Mouse (Mus musculus) midbrain, embryonic 13.5 days (tissue): ENCODE results near the gene Gm3854. TPM values are rescaled to one million over a fixed set of nuclear protein-coding genes. Genes with fewer than 3 reads are reported as not detected.

Experiments
- ATAC-seq: fragments of 200-750 bp; cut with Nextera tagmentation; 2 replicates; pipeline ENCODE4 v1.8.0; 2017; ENCODE audit warnings: mild to moderate bottlenecking, moderate TSS enrichment, moderate library complexity
- H3K27ac ChIP-seq: fragments of 300-500 bp; sonication (generic); 2 replicates; pipeline ENCODE4 v1.5.1; 2015; ENCODE audit warnings: inconsistent platforms, mild to moderate bottlenecking, moderate library complexity
- H3K27me3 ChIP-seq: fragments of 300-500 bp; sonication (generic); 2 replicates; pipeline ENCODE4 v1.6.1; 2015; ENCODE audit warnings: mild to moderate bottlenecking, inconsistent platforms
- H3K36me3 ChIP-seq: fragments of 300-500 bp; sonication (generic); 2 replicates; pipeline ENCODE4 v1.6.1; 2015; ENCODE audit warnings: mild to moderate bottlenecking, inconsistent platforms
- H3K4me1 ChIP-seq: fragments of 300-500 bp; sonication (generic); replicated peaks from 2 replicates; pipeline ENCODE4 v1.6.1; 2015; ENCODE audit warnings: inconsistent platforms
- H3K4me2 ChIP-seq: fragments of 300-500 bp; sonication (generic); replicated peaks from 2 replicates; pipeline ENCODE4 v1.6.1; 2015; ENCODE audit warnings: moderate library complexity, mild to moderate bottlenecking, inconsistent platforms
- H3K4me3 ChIP-seq: fragments of 300-500 bp; sonication (generic); replicated peaks from 2 replicates; pipeline ENCODE4 v1.5.1; 2015; ENCODE audit warnings: mild to moderate bottlenecking, inconsistent platforms
- H3K9ac ChIP-seq: fragments of 300-500 bp; sonication (generic); replicated peaks from 2 replicates; pipeline ENCODE4 v1.6.1; 2015; ENCODE audit warnings: mild to moderate bottlenecking, inconsistent platforms
- H3K9me3 ChIP-seq: fragments of 300-500 bp; sonication (generic); 2 replicates; pipeline ENCODE4 v1.6.1; 2016; ENCODE audit warnings: mild to moderate bottlenecking, inconsistent platforms
- WGBS: fragments of 180-500 bp; shearing (Covaris S2); methylation state at CpG from one replicate; pipeline ENCODE4 v1.1.7; 2015; 5-methylcytosine and 5-hydroxymethylcytosine counted together
- polyA plus RNA-seq: library from polyadenylated mRNA; unstranded; fragments of >200 nt; fragmentation: Nextera tagmentation; extraction: Ambion mirVana; gene quantifications from 2 replicates; pipeline ENCODE4 v1.2.1, GENCODE M21; 2015

Gm3854 gene
- polyA plus RNA-seq, 1 experiment from 2014 or later: 7.0 TPM

DNA sequence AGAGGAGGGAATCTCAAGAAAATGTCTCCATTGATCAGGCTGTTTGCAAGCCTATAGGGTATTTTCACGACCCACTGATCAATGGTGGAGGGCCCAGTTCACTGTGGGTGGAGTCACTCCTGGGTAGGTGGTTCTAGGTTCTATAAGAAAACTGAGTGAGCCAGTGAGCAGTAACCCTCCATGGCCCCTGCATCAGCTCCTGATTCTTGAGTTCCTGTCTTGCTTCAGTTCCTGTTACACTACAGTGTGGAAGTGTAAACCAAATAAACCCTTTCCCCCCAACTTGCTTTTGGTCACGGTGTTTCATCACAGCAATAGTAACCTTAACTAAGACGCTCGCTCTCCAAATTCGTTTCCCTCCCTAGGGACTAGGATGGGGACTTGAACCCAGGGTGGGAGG is 45.4 kb downstream of the Gm3854 start:
- H3K9me3 ChIP-seq: no peaks in the 10 kb centered on the region
- H3K36me3 ChIP-seq: peaks cover 71% of the 10 kb centered on the region
- WGBS: 86% methylated on average over 5 of the region's 5 CpGs
- H3K4me3 ChIP-seq: no peak overlapping the region
- H3K4me1 ChIP-seq: peaks cover 10% of the 10 kb centered on the region
- no peak overlapping the region for H3K9ac ChIP-seq
- H3K27me3 ChIP-seq: no peaks in the 10 kb centered on the region
- H3K27ac ChIP-seq: no peak overlapping the region
- ATAC-seq: no peak
- H3K4me2 ChIP-seq: no peak overlapping the region

DNA sequence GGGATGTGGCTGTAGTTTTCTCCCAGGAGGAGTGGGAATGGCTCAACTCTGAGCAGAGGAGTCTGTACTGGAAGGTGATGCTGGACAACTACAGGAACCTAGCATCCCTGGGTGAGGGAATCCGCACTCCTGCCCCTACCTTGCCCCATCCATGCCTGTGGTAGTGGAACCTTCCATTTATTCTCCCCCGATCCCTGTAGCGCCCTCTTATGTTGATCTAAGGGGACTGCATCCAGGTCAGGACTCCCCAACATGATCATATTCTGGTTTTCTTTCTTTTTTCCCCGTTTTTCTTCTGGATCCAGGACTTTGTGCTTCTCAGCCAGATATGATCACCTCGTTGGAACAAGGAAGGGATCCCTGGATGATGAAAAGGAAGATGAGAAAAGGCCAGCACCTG is 45.9 kb downstream of the Gm3854 start:
- H3K36me3 ChIP-seq: peaks cover 75% of the 10 kb centered on the region
- H3K4me3 ChIP-seq: no peak overlapping the region
- H3K27ac ChIP-seq: no peak overlapping the region
- no peaks in the 10 kb centered on the region for H3K27me3 ChIP-seq
- peaks cover 5% of the 10 kb centered on the region for H3K4me1 ChIP-seq
- no peaks in the 10 kb centered on the region for H3K9me3 ChIP-seq
- H3K9ac ChIP-seq: no peak overlapping the region
- no peak overlapping the region for H3K4me2 ChIP-seq
- 72% methylated on average over 5 of the region's 5 CpGs for WGBS
- no peak for ATAC-seq

GRCm38 (mm10) chr7:6397996-6398975 is 54.7 kb downstream of the Gm3854 start, which contains the start of gene Smim17:
Smim17 (plus strand) TSS chr7:6398715.
- H3K4me1 ChIP-seq: peaks cover 12% of the 10 kb centered on the region
- ATAC-seq: peak; percentile 92
- peak within 1 kb of the TSS; percentile 50 for H3K4me3 ChIP-seq
- peak within 1 kb of the TSS; percentile 69 for H3K4me2 ChIP-seq
- H3K27ac ChIP-seq: peak within 1 kb of the TSS; percentile 12; the same call in 1 of the 2 replicates
- peak within 1 kb of the TSS; percentile 67 for H3K9ac ChIP-seq
- H3K27me3 ChIP-seq: no peaks in the 10 kb centered on the region
- peaks cover 34% of the 10 kb centered on the region for H3K36me3 ChIP-seq
- WGBS: 26% methylated on average over 25 of the region's 25 CpGs
- no peaks in the 10 kb centered on the region for H3K9me3 ChIP-seq

Other genes with a start within 250 kb of the Gm3854 start
- gene Zfp787, start 187.8 kb upstream of the Gm3854 start, polyA plus RNA-seq: 22.4 and 27.6 TPM in 2 replicates
- 84.7 and 95.4 TPM in 2 replicates for gene Zfp444, start 171.5 kb upstream of the Gm3854 start, polyA plus RNA-seq
- gene Galp, start 146.7 kb upstream of the Gm3854 start, polyA plus RNA-seq: not detected in 2 replicates
- not detected in 2 replicates for gene Zscan5b, start 121.5 kb upstream of the Gm3854 start, polyA plus RNA-seq
- 0.31 TPM in 1 of 2 replicates, not detected in the other for gene Epp13, start 91.0 kb upstream of the Gm3854 start, polyA plus RNA-seq
- gene Zfp667, start 57.2 kb upstream of the Gm3854 start, polyA plus RNA-seq: 15.8 and 18.8 TPM in 2 replicates
- 11.7 and 12.9 TPM in 2 replicates for gene Zfp583, start 12.5 kb upstream of the Gm3854 start, polyA plus RNA-seq
- gene Zfp78, start 19.5 kb downstream of the Gm3854 start, polyA plus RNA-seq: 4.3 and 4.6 TPM in 2 replicates
- 16.2 and 18.5 TPM in 2 replicates for gene Zfp28, start 39.5 kb downstream of the Gm3854 start, polyA plus RNA-seq
- 2.4 and 3.4 TPM in 2 replicates for gene Smim17, start 55.0 kb downstream of the Gm3854 start, polyA plus RNA-seq
- 0.06 and 0.07 TPM in 2 replicates for gene Gm20715, start 66.5 kb downstream of the Gm3854 start, polyA plus RNA-seq
- gene Olfr1344, start 94.9 kb downstream of the Gm3854 start, polyA plus RNA-seq: not detected in 2 replicates
- not detected in 2 replicates for gene Olfr1336, start 112.4 kb downstream of the Gm3854 start, polyA plus RNA-seq
- gene Olfr1346, start 123.3 kb downstream of the Gm3854 start, polyA plus RNA-seq: not detected in 2 replicates
- not detected in 2 replicates for gene Olfr5, start 143.2 kb downstream of the Gm3854 start, polyA plus RNA-seq
- not detected in 2 replicates for gene Olfr1347, start 156.0 kb downstream of the Gm3854 start, polyA plus RNA-seq
- not detected in 2 replicates for gene Olfr1348, start 165.0 kb downstream of the Gm3854 start, polyA plus RNA-seq
- gene Olfr1349, start 179.2 kb downstream of the Gm3854 start, polyA plus RNA-seq: not detected in 2 replicates
- gene Olfr1350, start 221.1 kb downstream of the Gm3854 start, polyA plus RNA-seq: not detected in 2 replicates